Mouse (Mus musculus) stomach, embryonic 15.5 days (tissue): Measurements from ENCODE around the gene Rsu1. TPM values are rescaled to one million over a fixed set of nuclear protein-coding genes. Genes with fewer than 3 reads are reported as not detected.

ENCODE experiments used
- ATAC-seq: fragments of 200-750 bp; cut with Nextera tagmentation; 2 replicates; pipeline ENCODE4 v1.8.0; 2017; ENCODE audit warnings: low read depth, moderate number of reproducible peaks, moderate TSS enrichment; ENCODE audit not compliant: insufficient read depth, low FRiP score
- H3K27ac ChIP-seq: fragments of 300-500 bp; sonication (generic); 2 replicates; pipeline ENCODE4 v1.5.1; 2015; ENCODE audit warnings: mild to moderate bottlenecking, inconsistent platforms
- H3K27me3 ChIP-seq: fragments of 300-500 bp; sonication (generic); replicated peaks from 2 replicates; pipeline ENCODE4 v1.6.1; 2015; ENCODE audit warnings: inconsistent platforms
- H3K36me3 ChIP-seq: fragments of 300-500 bp; sonication (generic); 2 replicates; pipeline ENCODE4 v1.6.1; 2015; ENCODE audit warnings: inconsistent platforms
- H3K4me1 ChIP-seq: fragments of 300-500 bp; sonication (generic); 2 replicates; pipeline ENCODE4 v1.6.1; 2015; ENCODE audit warnings: inconsistent platforms
- H3K4me2 ChIP-seq: fragments of 300-500 bp; sonication (generic); 2 replicates; pipeline ENCODE4 v1.6.1; 2015; ENCODE audit warnings: mild to moderate bottlenecking, inconsistent platforms
- H3K4me3 ChIP-seq: fragments of 300-500 bp; sonication (generic); replicated peaks from 2 replicates; pipeline ENCODE4 v1.5.1; 2015; ENCODE audit warnings: inconsistent platforms
- H3K9ac ChIP-seq: fragments of 300-500 bp; sonication (generic); 2 replicates; pipeline ENCODE4 v1.6.1; 2015; ENCODE audit warnings: inconsistent platforms
- H3K9me3 ChIP-seq: fragments of 300-500 bp; sonication (generic); 2 replicates; pipeline ENCODE4 v1.6.1; 2016; ENCODE audit warnings: inconsistent platforms
- WGBS: fragments of 180-500 bp; shearing (Covaris S2); methylation state at CpG from one replicate; pipeline ENCODE4 v1.1.7; 2015; 5-methylcytosine and 5-hydroxymethylcytosine counted together
- polyA plus RNA-seq: library from polyadenylated mRNA; unstranded; fragments of >200 nt; fragmentation: Nextera tagmentation; extraction: Ambion mirVana; gene quantifications from 2 replicates; pipeline ENCODE4 v1.2.1, GENCODE M21; 2015

The Rsu1 gene
- polyA plus RNA-seq = 143 and 154 TPM in 2 replicates

GRCm38 (mm10) chr2:13271165-13271957 is at the start of gene Rsu1:
Rsu1 (minus strand) TSS chr2:13271415.
- Histone ChIP-seq H3K27ac (peak within 1 kb of the TSS; percentile 57), H3K4me1 (0 out of 2 replicates have a peak, but pooled peaks cover 9% of the 10 kb centered on the region), H3K36me3 (no peaks in the 10 kb centered on the region), H3K4me2 (peak within 1 kb of the TSS; percentile 82), H3K9ac (peak within 1 kb of the TSS; percentile 71), H3K9me3 (no peaks in the 10 kb centered on the region), H3K27me3 (no peaks in the 10 kb centered on the region), H3K4me3 (peak within 1 kb of the TSS; percentile 63)
- WGBS = under 1% methylated on average over 37 of the region's 37 CpGs
- peak; percentile 99 for ATAC-seq

GRCm38 (mm10) chr2:13303376-13303775 is 32.2 kb upstream of the Rsu1 start:
- H3K36me3 ChIP-seq = no peaks in the 10 kb centered on the region
- no peak overlapping the region for H3K4me3 ChIP-seq
- H3K9me3 ChIP-seq = no peaks in the 10 kb centered on the region
- no peak for ATAC-seq
- H3K9ac ChIP-seq = no peak overlapping the region
- H3K4me1 ChIP-seq = no peaks in the 10 kb centered on the region
- no peak overlapping the region for H3K27ac ChIP-seq
- no peak overlapping the region for H3K4me2 ChIP-seq
- H3K27me3 ChIP-seq = no peaks in the 10 kb centered on the region
- WGBS = 69% methylated on average over 3 of the region's 3 CpGs

- Histone ChIP-seq H3K9ac (no peak overlapping the region), H3K4me2 (no peak overlapping the region), H3K4me1 (no peaks in the 10 kb centered on the region), H3K4me3 (no peak overlapping the region), H3K27ac (no peak overlapping the region), H3K36me3 (no peaks in the 10 kb centered on the region), H3K27me3 (no peaks in the 10 kb centered on the region), H3K9me3 (no peaks in the 10 kb centered on the region)
- 28% methylated on average over 3 of the region's 3 CpGs for WGBS
- no peak for ATAC-seq
Measured at GRCm38 (mm10) chr2:13299031-13299430, 27.8 kb upstream of the Rsu1 start.

- ATAC-seq = no peak
- Histone ChIP-seq H3K36me3 (no peaks in the 10 kb centered on the region), H3K4me3 (no peak overlapping the region), H3K9me3 (no peaks in the 10 kb centered on the region), H3K27me3 (no peaks in the 10 kb centered on the region), H3K4me2 (no peak overlapping the region), H3K27ac (no peak overlapping the region), H3K4me1 (no peaks in the 10 kb centered on the region), H3K9ac (no peak overlapping the region)
- 44% methylated on average over 5 of the region's 5 CpGs for WGBS
Measured at GRCm38 (mm10) chr2:13297733-13298132, 26.5 kb upstream of the Rsu1 start.

- no peak overlapping the region for H3K4me3 ChIP-seq
- no peak for ATAC-seq
- 2% methylated on average over 1 of the region's 1 CpGs for WGBS
Measured at GRCm38 (mm10) chr2:13290661-13291060, 19.4 kb upstream of the Rsu1 start.

GRCm38 (mm10) chr2:13290070-13290469 is 18.9 kb upstream of the Rsu1 start:
- Histone ChIP-seq H3K27me3 (no peaks in the 10 kb centered on the region), H3K4me1 (no peaks in the 10 kb centered on the region), H3K4me2 (no peak overlapping the region), H3K9ac (no peak overlapping the region), H3K4me3 (no peak overlapping the region), H3K9me3 (no peaks in the 10 kb centered on the region), H3K36me3 (no peaks in the 10 kb centered on the region), H3K27ac (no peak overlapping the region)
- 67% methylated on average over 3 of the region's 3 CpGs for WGBS
- 0 out of 2 replicates have a peak, but pooled peaks have one; percentile 31 for ATAC-seq

More at GRCm38 (mm10) chr2:13290661-13291060, 19.4 kb upstream of the Rsu1 start:
- Histone ChIP-seq H3K4me2 (no peak overlapping the region), H3K9me3 (no peaks in the 10 kb centered on the region), H3K4me1 (no peaks in the 10 kb centered on the region), H3K27ac (no peak overlapping the region), H3K36me3 (no peaks in the 10 kb centered on the region), H3K27me3 (no peaks in the 10 kb centered on the region), H3K9ac (no peak overlapping the region)

- ATAC-seq = no peak
- Histone ChIP-seq H3K9ac (no peak overlapping the region), H3K27ac (no peak overlapping the region), H3K36me3 (no peaks in the 10 kb centered on the region), H3K27me3 (no peaks in the 10 kb centered on the region), H3K9me3 (no peaks in the 10 kb centered on the region), H3K4me2 (no peak overlapping the region; the same call in 1 of the 2 replicates), H3K4me1 (no peaks in the 10 kb centered on the region), H3K4me3 (no peak overlapping the region)
- WGBS = 54% methylated on average over 10 of the region's 10 CpGs
Measured at GRCm38 (mm10) chr2:13278114-13278862, 7.1 kb upstream of the Rsu1 start.

- Histone ChIP-seq H3K36me3 (no peaks in the 10 kb centered on the region), H3K4me2 (no peak overlapping the region), H3K27ac (no peak overlapping the region), H3K4me1 (no peaks in the 10 kb centered on the region), H3K27me3 (no peaks in the 10 kb centered on the region), H3K4me3 (no peak overlapping the region), H3K9ac (no peak overlapping the region), H3K9me3 (no peaks in the 10 kb centered on the region)
- WGBS = 56% methylated on average over 7 of the region's 7 CpGs
- no peak for ATAC-seq
Measured at GRCm38 (mm10) chr2:13275874-13276273, 4.7 kb upstream of the Rsu1 start.

GRCm38 (mm10) chr2:13270736-13271135 is 479 bp downstream of the Rsu1 start:
- Histone ChIP-seq H3K27ac (peak overlapping the region; percentile 57), H3K9ac (peak overlapping the region; percentile 71), H3K4me2 (peak overlapping the region; percentile 82), H3K4me3 (peak overlapping the region; percentile 63), H3K27me3 (no peaks in the 10 kb centered on the region), H3K9me3 (no peaks in the 10 kb centered on the region), H3K36me3 (no peaks in the 10 kb centered on the region), H3K4me1 (0 out of 2 replicates have a peak, but pooled peaks cover 9% of the 10 kb centered on the region)
- ATAC-seq = no peak
- 37% methylated on average over 8 of the region's 8 CpGs for WGBS

- no peaks in the 10 kb centered on the region for H3K36me3 ChIP-seq
Measured at GRCm38 (mm10) chr2:13268681-13269293, 2.4 kb downstream of the Rsu1 start.

GRCm38 (mm10) chr2:13264875-13265274 is 6.3 kb downstream of the Rsu1 start:
- no peaks in the 10 kb centered on the region for H3K9me3 ChIP-seq
- H3K27me3 ChIP-seq = no peaks in the 10 kb centered on the region
- no peak overlapping the region for H3K9ac ChIP-seq
- no peak for ATAC-seq
- no peak overlapping the region for H3K4me2 ChIP-seq
- WGBS = 46% methylated on average over 4 of the region's 4 CpGs
- no peaks in the 10 kb centered on the region for H3K36me3 ChIP-seq
- H3K27ac ChIP-seq = no peak overlapping the region
- H3K4me3 ChIP-seq = no peak overlapping the region
- no peaks in the 10 kb centered on the region for H3K4me1 ChIP-seq

More at GRCm38 (mm10) chr2:13268681-13269293, 2.4 kb downstream of the Rsu1 start:
- no peak overlapping the region for H3K4me3 ChIP-seq
- 0 out of 2 replicates have a peak, but pooled peaks cover 9% of the 10 kb centered on the region for H3K4me1 ChIP-seq
- H3K9me3 ChIP-seq = no peaks in the 10 kb centered on the region
- no peak for ATAC-seq
- H3K9ac ChIP-seq = no peak overlapping the region
- no peaks in the 10 kb centered on the region for H3K27me3 ChIP-seq
- no peak overlapping the region for H3K27ac ChIP-seq
- H3K4me2 ChIP-seq = no peak overlapping the region
- WGBS = 88% methylated on average over 4 of the region's 4 CpGs
